Mouse (Mus musculus) adrenal gland, adult 18-20 months (tissue): ENCODE measurements around the gene Diablo. TPM values are rescaled to one million over a fixed set of nuclear protein-coding genes. Genes with fewer than 3 reads are reported as not detected.

Experiments
- DNase-seq, 2 experiments: peaks; one replicate each; pipeline ENCODE4 v3.0.0; 2021 to 2022; ENCODE audit warnings: low spot score in 2 of 2
- microRNA-seq, 2 experiments: library from miRNA; unstranded; fragments of <30 nt; microRNA quantifications; one replicate each; pipeline ENCODE4 v1.2.0; 2021; ENCODE audit warnings: borderline number of aligned reads in 2 of 2
- total RNA-seq, 2 experiments: library from RNA; stranded (reverse); gene quantifications; 1 replicate in 1 of 2; 2 replicates in 1 of 2; pipeline ENCODE4 v1.2.3; 2021

Gene Diablo
- total RNA-seq, 2 experiments from 2014 or later, result 73.5 to 83.4 TPM

DNA sequence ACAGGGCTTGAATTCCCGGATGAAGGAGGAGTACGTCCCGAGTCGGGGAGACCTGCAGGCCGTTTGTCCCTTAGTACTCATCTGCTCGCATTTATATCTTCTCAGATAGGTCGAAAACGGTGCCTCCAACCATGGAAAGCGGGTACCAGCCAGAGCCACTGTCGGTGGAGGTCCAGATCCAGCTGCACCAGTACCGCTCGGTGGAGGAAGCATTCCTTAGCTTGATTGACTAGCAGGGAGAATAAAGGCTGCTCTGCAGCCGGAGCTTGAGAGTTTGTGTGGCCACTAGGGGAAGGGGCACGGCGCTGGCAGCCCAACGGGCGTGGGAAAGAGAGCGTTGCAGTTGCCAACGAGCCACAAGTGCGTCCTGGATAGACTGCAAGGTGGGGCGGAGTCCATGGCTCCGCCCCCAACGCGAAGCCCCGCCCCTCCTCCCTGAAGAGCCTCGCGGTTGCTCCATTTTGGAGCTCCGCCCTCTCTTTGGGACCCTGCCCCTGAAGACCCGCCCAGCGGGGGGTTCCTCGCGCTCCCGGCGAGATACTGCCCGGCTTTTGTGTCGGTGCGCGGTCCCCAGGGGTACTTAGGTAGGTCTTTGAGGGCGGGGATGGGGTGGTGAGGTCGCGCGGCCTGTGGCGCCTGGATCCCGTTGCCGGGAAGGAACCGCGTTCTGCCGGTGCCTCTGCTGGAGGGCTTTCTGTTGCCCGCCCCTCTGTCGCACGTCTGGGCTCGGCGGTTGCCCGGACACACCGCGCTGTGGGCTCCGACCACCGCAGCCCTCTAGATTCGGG, 15.8 kb downstream of the Diablo start:
- DNase-seq, result peak; percentile 72 to 79

GRCm38 (mm10) chr5:123501973-123502372, 22.0 kb downstream of the Diablo start:
- DNase-seq, result no peak

DNA sequence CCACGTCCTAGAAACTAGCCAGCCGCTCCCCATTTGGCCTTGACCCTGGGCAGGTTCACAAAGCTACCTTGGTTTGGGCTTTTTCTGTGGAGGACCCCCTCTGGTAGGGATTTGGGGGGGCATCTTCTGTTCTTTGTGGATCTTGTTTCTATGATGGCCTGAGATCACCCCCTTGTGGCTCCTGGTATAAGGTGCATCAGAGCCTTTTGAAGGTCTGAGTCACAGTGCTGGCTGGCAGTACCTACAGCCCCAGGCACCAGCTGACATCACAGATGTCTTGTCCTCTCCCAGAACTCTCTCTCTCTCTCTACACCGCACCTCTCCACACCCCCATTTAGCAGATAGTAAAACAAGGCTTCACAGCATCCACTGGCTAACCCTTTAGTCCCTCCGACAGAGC, 24.3 kb downstream of the Diablo start:
- peak in 1 of 2 experiments; percentile 23 for DNase-seq

- no peak for DNase-seq
Observed at GRCm38 (mm10) chr5:123489935-123490334, 34.0 kb downstream of the Diablo start.

- no peak for DNase-seq
Observed at GRCm38 (mm10) chr5:123489112-123489785, 34.7 kb downstream of the Diablo start, which contains the start of the genes Lrrc43 and Il31. TSS of gene Lrrc43 (plus strand) at chr5:123489305. TSS of gene Il31 (minus strand) at chr5:123489489.

DNA sequence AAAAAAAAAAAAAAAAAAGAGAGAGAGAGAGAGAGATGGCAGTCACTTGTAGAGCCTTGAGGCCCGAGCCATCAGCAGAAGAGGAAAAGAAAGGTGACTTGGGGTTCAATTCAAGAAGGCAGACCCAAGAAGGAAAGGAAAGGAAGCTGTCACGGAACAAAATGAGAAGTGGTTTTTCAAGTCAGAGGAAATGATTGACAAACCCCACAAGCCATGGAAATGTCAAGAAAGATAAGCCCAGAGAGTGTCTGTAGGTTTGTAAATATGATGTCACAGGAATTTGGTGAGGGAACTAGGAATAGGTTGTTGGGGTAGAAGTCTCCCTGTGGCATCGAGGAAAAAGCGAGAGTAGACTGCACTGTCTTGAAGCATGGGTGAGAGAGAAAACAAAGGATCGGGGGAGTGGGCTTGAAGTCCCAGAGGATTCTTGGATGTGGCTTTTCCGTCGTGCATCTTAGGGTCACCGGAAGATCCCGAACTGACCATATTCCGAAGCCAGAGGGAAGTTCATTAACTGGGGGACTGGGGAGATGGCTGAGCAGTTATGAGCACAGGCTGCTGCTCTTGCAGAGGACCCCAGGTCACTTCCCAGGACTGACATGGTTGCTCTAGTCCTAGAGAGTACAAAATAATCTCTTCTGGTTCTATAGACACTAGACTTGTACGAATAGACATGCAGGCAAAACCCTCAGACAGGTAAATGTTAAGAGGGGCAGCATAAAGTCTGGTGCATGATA, 36.1 kb downstream of the Diablo start:
- DNase-seq, result no peak

DNA sequence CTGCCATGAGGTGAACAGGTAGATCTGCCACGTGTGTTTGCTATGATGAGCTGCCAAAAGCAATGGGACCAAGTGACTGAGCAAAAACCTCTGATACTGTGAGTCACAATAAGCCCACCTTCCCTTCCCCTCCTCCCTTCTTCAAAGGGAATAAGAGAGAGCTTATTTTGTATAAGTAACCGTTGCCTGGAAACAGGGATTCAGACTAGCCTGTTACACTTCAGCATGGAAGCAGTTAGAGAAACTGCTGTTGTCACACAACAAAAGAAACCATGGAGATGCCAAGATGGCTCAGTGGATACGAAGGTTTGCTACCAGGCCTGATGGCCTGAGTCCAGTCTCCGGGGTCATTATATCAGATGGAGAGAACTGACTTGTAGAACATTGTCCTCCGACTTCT, 50.2 kb downstream of the Diablo start:
- no peak for DNase-seq

GRCm38 (mm10) chr5:123470784-123471400, 53.1 kb downstream of the Diablo start:
- no peak for DNase-seq

GRCm38 (mm10) chr5:123464638-123465037, 59.3 kb downstream of the Diablo start:
- no peak for DNase-seq

- DNase-seq, result no peak
Observed at GRCm38 (mm10) chr5:123461420-123461819, 62.6 kb downstream of the Diablo start.

Small RNAs within 50 kb of the gene (microRNA-seq; reads per million reads assigned to microRNA genes)
- gene Mir7647, result 2.4 to 3.7 reads per million in 2 experiments

Other genes with a start within 250 kb of the Diablo start
- gene Bcl7a, start 180.3 kb downstream of the Diablo start, total RNA-seq, result 1 to 10 TPM; 6.9 to 7.1 TPM
- 10 to 100 TPM; 18.5 to 26.8 TPM for gene Mlxip, start 129.4 kb downstream of the Diablo start, total RNA-seq
- not detected for gene Lrrc43, start 34.9 kb downstream of the Diablo start, total RNA-seq
- not detected for gene Il31, start 34.7 kb downstream of the Diablo start, total RNA-seq
- gene B3gnt4, start 13.7 kb downstream of the Diablo start, total RNA-seq, result under 1 TPM; 0.35 to 0.36 TPM
- gene Gm49027, start 1.3 kb upstream of the Diablo start, total RNA-seq, result 10 to 100 TPM in 1 of 2 experiments, 1 to 10 TPM in 1; 4.3 to 11.6 TPM
- 10 to 100 TPM; 43.8 to 49.3 TPM for gene Vps33a, start 48.9 kb upstream of the Diablo start, total RNA-seq
- gene Clip1, start 160.4 kb upstream of the Diablo start, total RNA-seq, result 10 to 100 TPM; 66.0 to 74.2 TPM
- gene Zcchc8, start 196.9 kb upstream of the Diablo start, total RNA-seq, result 10 to 100 TPM; 33.1 to 45.2 TPM
- gene Rsrc2, start 225.2 kb upstream of the Diablo start, total RNA-seq, result 10 to 100 TPM; 65.4 to 76.6 TPM
- under 1 TPM; 0.53 to 0.90 TPM for gene Kntc1, start 225.5 kb upstream of the Diablo start, total RNA-seq